Mouse (Mus musculus) kidney, postnatal 36 days (tissue): ENCODE results near the gene Cacna1e.

Experiments
- DNase-seq, 2 experiments: peaks; one replicate each; pipeline ENCODE4 v3.0.0; 2021 to 2022; ENCODE audit warnings: mixed read lengths in 2 of 2

Cacna1e gene

DNA sequence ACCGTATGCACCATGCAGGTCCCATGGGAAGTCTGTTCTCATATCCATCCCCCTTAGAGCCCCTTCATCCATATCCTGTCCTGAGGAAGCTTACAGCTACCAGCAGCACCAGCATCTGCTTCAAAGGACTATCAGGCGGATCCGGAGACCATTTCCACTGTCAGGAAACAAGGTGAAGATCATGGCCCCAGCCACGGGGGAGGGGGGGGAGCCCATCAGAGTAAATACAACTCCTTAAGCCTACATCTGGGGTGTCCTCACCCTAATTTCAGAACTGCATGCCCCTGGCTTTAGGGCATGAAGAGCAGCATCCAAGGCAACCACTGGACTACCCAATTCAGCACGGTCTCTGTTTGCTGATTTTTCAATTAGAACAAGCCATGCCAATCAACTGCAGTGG lies 47.8 kb downstream of the Cacna1e start:
- no peak for DNase-seq

DNA sequence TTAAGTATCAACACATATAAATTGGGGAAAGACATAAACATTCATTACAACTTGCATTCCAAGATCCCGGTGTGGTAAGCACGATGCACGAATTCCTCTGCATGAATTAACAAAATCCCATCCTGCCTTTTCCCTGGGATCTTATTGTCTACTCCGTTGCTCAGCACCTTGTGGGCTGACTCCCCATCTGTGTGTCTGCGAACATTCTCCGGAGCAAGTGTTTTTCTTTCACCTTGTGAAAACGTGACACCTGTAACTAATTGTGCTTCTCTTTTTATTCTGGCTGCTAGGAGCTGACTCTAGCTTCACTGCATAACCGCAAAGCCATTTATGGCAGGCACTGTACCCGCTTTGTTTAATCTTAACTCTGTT lies 52.1 kb downstream of the Cacna1e start:
- DNase-seq = no peak

DNA sequence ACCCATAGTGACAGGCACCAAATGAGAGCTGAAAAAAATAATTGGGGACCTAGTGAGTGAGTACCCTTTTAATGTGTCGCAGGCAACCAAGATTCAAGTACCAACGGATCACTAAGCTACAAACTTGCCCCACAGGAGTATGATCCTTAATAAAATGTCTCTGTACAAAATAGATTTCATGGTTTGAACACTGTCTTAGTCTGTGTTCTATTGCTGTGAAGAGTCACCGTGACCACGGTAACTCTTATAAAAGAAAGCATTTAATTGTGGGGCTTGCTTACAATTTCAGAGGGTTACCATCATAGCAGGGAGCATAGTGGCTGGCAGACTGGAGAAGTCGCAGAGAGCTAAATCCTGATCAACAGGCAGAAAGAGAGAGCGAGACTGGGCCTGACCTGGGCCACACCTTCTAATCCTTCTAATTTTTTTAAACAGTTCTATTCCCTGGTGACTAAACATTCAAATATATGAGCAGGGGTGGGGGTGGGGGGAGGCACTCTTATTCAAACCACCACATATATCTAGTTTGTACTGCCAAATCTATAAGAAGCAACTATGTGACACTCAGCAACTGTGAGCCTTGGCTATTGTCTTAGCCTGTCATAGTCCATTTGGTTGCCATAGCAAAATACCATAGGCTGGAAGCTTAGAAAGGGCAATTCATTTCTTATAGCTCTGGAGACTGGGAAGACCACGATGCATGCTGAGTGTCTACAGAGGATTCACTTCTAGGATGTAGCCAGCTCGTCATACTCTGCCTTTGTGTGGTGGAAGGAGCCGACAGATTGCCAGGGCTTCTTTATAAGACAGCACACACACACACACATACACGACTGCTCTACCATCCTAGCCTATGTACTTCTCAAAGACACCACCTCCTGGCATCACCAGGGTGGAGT lies 52.8 kb downstream of the Cacna1e start:
- no peak for DNase-seq

DNA sequence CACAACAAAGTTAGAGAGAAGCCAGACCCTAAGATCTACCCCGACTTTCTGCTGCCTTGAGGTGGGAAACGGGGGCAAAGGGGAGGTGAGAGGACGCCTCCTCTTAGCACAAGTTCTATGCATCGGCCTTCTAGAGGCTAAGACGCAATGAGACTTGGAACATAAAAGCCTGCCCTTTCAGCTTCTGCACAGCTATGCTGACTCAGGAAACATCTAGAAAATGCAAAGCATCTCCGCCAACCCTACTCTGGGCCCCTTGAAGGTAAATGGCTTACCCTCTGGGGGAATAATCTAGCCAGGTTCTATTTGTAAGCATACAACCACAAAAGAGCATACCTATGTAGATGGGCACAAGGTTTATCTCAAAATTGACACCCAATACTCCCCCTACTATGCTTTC lies 54.2 kb downstream of the Cacna1e start:
- no peak for DNase-seq

DNA sequence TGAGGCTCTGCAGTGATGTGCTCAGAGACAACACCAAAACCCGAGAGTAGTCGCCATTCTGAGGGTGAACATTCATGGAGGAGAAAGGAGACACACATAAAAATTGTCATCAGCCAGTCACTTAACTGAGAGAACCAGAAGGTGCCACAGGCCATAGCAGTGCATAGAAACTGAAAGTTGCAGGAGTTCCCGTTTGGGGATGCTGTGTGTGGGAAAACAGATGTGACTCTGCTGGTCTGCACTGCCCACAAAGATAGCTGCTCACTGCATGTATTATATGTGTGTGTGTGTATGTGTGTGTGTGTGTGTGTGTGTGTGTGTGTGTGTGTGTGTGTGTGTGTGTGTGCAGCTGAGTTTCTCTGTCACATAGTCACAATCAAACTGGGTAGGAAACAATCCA lies 61.2 kb downstream of the Cacna1e start:
- no peak for DNase-seq

DNA sequence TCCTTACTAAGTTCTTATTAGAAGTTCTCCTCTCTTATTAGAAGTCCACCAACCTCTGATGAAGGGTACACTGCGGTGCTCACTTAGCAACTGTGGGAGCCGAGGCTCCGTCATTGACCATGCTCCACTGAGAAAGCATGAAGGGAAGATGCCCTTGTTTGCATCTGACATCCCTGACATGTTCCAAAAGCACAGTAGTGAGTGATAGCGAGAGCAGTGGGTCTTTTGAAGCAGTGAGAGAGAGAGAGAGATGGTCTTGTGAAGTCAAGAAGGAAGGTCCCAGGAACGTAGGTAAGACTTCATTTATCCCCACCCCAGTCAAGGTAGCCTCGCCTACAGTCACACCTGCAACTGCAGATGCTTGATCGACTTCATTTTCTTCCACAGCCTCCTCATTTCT lies 63.9 kb downstream of the Cacna1e start:
- DNase-seq = no peak

DNA sequence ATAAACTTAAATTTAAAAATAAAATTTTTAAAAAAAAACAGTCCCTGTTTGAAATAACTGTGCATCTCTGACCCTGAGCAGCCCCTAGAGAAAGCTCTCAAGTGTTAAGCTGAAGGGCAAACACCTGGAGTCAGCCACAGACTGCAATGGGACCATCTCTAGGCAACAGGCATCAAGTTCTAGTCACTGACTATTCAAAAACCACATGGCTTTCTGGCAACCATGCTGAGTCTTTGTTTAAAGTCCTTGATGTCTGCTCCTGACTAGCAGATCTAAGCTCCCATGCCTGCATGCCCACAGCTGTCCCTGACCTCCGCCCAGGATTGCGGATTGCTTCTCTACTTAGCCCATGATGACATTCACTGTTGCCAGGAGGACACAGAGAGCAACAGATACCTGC lies 64.3 kb downstream of the Cacna1e start:
- no peak for DNase-seq

DNA sequence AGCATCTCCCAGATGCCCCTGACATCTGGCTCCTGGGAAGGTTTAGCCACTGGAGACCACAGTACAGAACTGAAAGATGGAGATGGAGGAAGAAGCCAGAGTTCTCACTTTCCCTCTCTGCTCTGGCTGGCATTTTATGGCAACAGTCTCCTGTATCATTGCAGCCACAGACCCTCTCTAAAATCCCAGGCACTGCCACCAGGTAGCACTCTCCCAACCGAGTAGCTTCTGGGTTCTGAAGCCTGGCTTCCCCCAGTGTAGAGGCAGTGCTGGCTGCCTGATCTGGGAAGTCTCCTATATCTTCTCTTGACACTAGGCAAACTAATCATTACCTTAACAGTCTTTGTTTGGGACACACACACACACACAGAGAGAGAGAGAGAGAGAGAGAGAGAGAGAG lies 65.6 kb downstream of the Cacna1e start:
- no peak for DNase-seq

DNA sequence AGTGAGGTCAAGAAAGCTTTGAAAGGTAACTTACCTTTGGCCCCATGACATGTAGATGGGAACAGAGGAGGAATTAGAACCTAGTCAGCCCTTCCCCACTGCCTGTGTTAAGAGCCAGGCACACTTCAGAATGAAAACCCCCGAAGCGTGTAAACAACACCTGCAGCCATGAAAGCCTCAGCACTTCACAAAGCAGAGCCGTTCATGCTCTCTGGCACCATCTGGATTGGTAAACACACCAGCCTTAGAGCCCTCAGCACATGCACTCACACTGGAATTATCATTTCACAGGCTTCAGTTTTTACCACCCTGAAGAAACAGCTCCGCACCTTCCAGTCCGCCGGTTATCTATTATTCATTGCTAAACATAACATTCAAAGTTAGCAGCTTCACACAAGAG lies 67.5 kb downstream of the Cacna1e start:
- no peak for DNase-seq

DNA sequence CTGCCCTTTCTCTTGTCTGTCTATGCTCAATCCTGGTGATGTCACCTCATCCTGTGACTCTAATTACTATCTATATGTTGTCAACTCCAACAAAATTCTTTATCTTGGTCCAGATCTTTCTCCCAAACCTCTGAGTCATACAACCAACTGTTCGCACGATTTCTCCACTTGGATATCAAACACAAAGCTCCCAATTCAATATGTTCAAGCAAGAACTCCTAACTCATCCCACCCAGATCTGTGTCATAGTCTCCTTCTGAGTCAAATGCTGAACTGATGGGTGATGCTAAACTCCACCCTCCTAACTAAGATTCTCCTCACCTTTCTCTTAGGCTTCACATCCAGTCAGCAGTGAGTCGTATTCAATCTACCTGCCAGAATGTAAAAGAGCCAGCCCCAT lies 68.0 kb downstream of the Cacna1e start:
- no peak for DNase-seq

DNA sequence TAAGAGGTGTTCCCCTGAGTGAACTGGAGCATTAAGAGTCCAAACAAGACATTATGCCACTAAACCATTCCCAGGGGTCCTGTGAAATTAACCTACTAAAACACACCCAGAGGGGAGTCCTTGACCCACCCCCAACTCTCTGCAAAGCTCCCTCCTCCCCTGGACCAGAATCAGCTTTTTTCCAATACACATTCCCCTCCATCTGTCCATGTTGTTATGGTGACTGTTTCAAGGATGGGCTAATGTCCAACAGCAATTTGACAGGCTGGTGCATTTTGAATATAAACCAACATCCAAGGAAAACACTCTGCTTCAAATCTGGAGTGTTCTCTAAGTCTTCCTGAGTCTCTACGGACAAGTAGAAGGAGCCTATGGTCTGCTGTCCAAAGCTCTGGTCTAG lies 78.6 kb downstream of the Cacna1e start:
- DNase-seq = no peak

DNA sequence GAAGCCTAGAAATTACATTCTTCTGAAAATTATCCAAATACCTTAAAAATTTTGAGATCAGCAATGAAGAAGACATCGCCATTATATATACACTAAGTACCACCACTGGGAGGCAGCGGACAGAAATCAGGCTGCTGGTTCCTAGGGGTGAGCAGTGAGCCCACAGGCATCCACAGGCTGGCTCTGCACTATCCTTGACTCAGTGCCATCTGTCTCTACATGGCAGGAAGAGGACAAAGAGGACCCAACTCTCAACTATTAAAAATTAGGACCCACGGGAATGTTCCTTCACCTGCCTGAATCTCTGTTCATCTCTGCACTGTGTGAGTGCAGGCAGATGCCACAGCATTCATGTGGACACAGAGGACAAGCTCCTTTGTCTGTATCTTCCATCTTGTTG lies 79.3 kb downstream of the Cacna1e start:
- no peak for DNase-seq

DNA sequence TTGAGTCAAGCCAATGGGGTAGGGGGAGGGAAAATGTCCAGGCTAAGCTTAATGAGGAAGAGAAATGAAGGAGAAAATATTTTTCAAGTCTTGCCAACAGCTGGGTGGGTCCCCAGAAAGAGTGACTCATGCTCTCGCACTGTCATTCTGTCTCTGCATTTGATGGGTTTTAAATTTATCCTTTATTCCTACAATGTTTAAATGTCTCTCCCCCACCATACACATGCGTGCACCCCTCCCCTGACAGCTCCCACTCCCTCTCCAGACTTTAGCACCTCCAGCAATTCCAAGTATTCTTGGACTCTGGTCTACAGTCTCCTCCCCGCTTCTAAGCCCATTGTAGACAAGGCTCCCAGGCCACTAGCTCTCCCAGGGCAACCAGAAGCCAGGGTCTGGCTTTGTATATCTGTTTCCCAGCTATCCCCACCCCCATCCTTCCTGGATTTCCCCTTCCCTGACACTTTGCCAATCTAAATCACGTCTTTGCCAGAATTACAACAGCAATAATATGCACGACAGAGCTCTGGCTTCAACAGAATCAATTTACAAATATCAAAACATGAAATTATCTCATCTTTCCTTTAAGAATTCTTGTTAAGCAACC lies 81.9 kb downstream of the Cacna1e start:
- no peak for DNase-seq

DNA sequence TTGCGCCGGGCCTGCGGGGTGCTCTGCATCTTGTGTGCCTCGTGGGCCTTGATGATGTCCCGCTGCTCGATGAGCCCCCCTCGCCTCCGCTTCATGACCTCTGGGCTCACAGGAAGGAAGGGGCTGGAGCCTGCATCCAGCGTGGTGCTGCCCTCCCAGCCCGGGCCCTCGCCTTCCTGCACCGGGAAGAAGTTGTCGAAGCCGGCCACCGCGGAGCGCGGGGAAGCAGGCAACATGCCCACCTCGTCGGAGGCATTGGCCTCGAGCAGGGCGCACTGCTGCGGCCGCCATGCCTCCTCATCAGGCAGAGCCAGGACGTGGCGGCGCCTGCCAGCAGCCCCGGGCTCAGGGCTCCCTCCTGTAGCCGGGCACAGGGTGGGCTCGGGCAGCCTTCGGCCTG lies 85.0 kb downstream of the Cacna1e start:
- no peak for DNase-seq

DNA sequence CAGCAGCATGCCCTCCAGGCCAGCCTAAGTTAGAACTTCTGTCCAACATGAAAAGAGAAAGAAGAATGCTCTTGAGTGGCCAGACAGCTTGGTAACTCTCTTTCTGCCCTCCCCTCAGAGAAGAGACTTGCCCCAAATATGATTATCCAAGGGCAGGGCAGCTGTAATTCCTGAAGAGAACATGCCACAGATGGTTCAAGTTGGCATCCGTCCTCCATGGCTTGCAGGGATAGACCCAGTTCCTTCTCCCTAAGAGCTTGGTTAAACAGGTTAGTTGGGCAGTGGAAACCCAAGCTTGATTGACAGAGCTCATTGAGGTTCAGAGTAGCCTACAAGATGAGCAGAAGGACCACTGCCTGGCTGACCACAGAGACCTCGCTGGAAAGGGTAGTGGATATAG lies 85.5 kb downstream of the Cacna1e start:
- no peak for DNase-seq

DNA sequence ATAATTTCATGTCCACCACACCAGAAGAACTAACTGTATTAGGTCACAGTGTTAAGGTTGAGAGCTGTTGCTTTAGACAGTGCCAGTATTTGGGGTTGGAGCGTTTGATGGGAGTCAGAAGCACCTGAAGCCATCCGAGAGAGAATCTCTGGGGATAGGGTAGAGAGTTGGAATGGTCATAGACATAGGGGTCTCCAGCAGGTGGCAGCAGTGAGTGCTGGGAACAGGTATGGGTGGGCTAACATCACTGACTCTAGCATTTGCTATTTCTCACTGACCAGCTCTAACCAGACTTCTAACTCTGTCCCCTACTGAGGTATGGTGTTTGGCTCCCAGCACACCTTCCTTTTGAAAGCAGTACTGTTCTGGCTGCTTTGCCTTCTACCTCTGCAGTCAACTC lies 87.6 kb downstream of the Cacna1e start:
- peak; percentile 9 to 71 for DNase-seq

DNA sequence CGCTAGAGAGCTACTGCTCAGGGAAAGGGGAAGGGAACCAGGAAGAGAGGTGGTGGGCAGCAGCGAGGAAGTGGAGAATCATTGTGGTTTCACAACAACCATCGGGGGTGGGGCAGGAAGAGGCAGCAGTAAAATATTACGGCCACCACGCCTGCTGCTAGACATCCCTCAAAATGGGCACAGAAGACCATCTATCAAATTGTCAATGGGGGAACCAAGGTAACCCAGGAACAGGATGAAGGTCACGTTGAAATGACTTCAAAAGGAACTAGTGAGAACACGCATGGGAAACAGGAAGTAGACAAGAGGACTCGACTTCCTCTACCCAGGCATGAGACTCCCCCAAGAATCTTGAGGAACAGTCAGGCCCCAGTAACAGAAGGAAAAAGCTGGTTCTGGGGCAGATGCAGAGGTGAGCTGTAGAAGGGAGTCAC lies 89.8 kb downstream of the Cacna1e start:
- DNase-seq = no peak

DNA sequence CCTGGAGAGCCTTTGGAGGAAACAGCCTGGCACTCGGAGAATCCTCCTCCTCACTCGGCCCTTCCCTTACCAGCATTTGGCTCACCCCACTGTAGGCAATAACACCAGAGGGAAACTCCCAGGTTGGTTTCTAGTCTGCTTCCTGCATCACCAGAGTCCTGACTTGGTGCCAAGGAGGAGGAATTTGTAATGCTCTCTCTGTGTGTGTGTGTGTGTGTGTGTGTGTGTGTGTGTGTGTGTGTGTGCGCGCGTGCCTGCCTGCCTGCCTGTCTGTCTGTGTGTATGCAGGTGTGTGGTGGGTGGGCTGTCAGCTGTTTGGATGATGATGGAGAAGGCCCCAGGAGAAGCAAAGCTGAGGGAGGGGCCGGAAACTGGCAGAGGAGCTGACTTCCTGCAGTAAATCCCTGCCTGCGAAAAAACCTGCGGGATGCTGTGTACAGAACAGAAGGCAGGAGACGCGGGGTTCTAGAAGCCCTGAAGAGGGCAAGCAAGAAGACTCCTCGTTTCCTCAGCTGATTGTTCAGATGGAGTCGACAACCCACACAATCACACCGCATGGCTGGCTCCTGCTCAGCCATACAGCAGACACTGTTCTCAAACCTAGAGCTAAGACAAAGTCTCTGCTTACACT lies 92.6 kb downstream of the Cacna1e start:
- peak; percentile 27 to 33 for DNase-seq

DNA sequence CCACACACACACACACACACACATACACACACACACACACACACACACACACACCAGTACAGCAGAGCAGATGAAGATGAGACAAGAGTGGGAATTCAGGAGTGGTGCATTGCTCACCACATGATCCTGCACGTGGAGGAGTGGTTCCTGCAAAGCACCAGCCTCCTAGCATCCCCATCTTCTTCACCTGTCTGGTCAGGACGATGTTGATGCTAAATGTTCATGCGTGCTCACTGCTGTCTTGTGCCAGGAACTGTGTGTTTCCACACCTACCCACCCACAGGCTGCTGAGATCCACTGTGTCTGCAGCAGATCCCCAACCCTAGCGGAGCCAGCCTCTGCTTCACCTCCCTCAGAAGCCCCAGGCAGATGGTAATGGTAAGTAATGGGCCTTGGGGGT lies 95.8 kb downstream of the Cacna1e start:
- no peak for DNase-seq

DNA sequence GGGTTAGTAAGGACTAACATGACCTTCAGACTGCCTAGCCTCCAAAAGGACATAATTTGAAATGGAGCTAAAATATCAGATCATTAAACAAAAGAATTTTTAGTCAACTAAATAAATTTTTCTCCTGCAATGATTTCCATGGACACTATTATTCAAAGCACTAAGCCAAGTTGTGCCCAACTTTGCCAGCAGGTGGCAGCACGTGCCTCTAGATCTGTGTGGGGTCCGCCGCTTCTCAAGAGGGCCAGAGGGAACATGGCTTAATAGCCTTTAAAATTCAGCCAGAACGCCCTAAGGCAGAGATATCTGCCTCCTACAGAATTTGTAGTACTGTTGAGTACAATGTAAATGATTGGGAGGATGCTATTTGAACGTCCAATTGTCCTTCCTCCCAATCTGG lies 96.2 kb downstream of the Cacna1e start:
- peak; percentile 48 to 85 for DNase-seq

DNA sequence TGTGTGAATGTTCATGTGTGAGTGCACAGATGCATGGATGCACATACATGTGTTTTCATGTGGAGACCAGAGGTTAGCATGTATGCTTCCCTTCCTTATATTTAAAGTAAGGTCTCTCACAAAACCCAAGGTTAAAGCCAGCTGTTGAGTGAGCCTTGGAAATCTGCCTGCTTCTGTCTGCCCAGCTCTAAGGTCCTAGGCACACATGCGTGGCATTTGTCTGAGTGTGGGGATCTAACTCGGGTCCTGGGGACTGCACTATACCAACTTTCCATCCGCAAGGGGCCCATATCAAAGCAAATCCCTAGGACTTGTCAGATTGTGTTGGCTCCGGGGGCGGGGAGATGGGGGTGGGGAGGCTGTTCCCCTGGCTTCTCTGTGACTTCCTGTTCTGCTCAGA lies 96.9 kb downstream of the Cacna1e start:
- no peak for DNase-seq

DNA sequence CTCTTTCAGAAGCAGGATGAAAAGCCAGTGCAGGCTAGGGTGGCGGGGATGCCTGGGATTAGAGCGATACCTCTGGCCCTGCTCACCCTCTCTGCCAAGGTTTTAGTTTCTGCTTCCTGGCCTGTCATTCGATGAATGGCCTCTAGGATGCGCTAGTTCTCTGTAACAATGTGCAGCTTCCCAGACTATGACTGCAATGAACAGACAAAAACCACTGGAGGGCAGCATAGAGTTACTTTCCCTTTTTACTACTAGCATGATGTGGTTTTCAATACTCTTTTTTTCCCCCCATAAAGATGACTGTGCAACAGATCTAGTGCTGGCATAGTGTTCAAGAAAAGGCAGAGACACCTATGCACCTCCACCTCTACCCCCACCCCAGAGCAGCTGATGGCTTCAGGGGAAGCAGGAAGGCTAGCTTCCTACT lies 98.0 kb downstream of the Cacna1e start:
- peak; percentile 77 to 88 for DNase-seq

DNA sequence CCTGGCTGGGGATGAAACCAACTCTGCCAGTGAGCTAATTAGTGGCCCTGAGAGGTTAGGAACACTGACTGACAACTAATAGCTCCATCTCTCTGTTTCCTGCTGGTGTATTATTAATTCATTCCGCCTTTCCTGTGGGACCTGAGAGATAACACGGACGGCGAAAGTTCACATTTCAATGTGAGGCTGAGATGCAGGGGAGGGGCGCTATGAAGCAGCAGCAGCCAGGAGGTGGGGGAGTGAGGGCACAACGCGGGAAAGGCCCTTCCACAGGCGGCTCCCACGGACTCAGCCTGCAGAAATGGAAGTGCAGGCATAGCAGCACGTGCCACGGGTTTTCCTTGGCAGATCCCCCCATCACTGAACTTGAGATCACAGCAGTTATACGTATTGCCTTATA lies 99.4 kb downstream of the Cacna1e start:
- DNase-seq = no peak

DNA sequence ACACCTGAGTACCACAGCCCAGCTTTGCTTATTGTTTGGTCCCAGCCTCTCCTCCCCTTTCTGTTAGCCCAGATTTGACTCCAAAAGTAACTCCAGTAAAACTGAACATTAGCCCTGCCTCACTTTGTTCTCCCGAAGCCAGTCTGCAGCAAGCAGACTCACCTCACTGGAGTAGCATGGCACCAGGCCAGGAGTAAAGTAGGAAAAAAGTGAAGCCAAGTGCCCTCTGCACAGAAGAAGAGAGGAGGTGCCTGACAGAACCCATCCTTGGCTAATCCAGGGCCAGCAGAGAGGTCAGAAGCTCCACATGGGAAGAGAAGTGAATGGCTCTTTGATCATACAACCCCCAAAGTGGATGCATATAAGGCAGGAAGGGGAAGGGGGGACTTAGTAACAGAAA lies 100.8 kb downstream of the Cacna1e start:
- peak; percentile 65 to 67 for DNase-seq
